Mouse (Mus musculus) ES-E14 (cell line): ENCODE measurements around the gene Myd88. TPM values are rescaled to one million over a fixed set of nuclear protein-coding genes. Genes with fewer than 3 reads are reported as not detected.
A peak's percentile ranks its signal among the peaks of the same experiment; 100 is the strongest.

ENCODE experiments used
- DNase-seq: peaks from one replicate; pipeline ENCODE4 v3.0.0-alpha.2; 2013; ENCODE audit warnings: low read depth, low spot score
- H3K27ac ChIP-seq: 2 replicates; pipeline ENCODE4 v1.5.1; 2012; ENCODE audit warnings: low read depth, mild to moderate bottlenecking, low read length, moderate library complexity, mixed read lengths; ENCODE audit not compliant: poor library complexity, insufficient read depth, severe bottlenecking
- H3K36me3 ChIP-seq: 2 replicates; pipeline ENCODE4 v1.6.1; 2012; ENCODE audit warnings: mild to moderate bottlenecking, low read length, moderate library complexity, mixed read lengths; ENCODE audit not compliant: control insufficient read depth, poor library complexity, insufficient read depth, severe bottlenecking
- H3K4me1 ChIP-seq, 2 experiments: fragments of 150-350 bp in 1 of 2; sonication (generic) in 1 of 2; 2 replicates each; pipeline ENCODE4 v1.6.1; 2012; ENCODE audit warnings: low read length in 2 of 2, mild to moderate bottlenecking in 1 of 2, mixed read lengths in 1 of 2; ENCODE audit not compliant: control insufficient read depth in 2 of 2, insufficient read depth in 2 of 2, poor library complexity in 1 of 2
- H3K4me3 ChIP-seq, 2 experiments: fragments of 150-350 bp in 1 of 2; sonication (generic) in 1 of 2; 2 replicates each; pipeline ENCODE4 v1.5.1; 2012; ENCODE audit warnings: low read length in 2 of 2, low read depth in 1 of 2, mild to moderate bottlenecking in 1 of 2, mixed read lengths in 1 of 2; ENCODE audit not compliant: insufficient read depth in 1 of 2, poor library complexity in 1 of 2, severe bottlenecking in 1 of 2
- H3K9ac ChIP-seq: 2 replicates; pipeline ENCODE4 v1.6.1; 2012; ENCODE audit warnings: low read depth, mild to moderate bottlenecking, low read length, mixed read lengths; ENCODE audit not compliant: poor library complexity, insufficient read depth, severe bottlenecking
- H3K9me3 ChIP-seq: fragments of 150-350 bp; sonication (generic); 2 replicates; pipeline ENCODE4 v1.6.1; 2012; ENCODE audit warnings: low read depth, mild to moderate bottlenecking, low read length; ENCODE audit not compliant: control insufficient read depth, insufficient read depth
- CHD2 ChIP-seq: IDR thresholded peaks from 2 replicates; pipeline ENCODE4 v1.6.1; 2014; ENCODE audit warnings: mild to moderate bottlenecking, low read depth, low read length, inconsistent platforms
- HCFC1 ChIP-seq: IDR thresholded peaks from 2 replicates; pipeline ENCODE4 v1.6.1; 2012; ENCODE audit warnings: low read length, inconsistent platforms, borderline replicate concordance; ENCODE audit not compliant: insufficient read depth
- MAFK ChIP-seq: IDR thresholded peaks from 2 replicates; pipeline ENCODE4 v1.6.1; 2014; ENCODE audit warnings: mild to moderate bottlenecking, low read depth, low read length, inconsistent platforms; ENCODE audit not compliant: insufficient read depth
- ZC3H11A ChIP-seq: IDR thresholded peaks from 2 replicates; pipeline ENCODE4 v1.6.1; 2012; ENCODE audit warnings: low read depth, mild to moderate bottlenecking, inconsistent platforms, low read length, borderline replicate concordance
- ZNF384 ChIP-seq: IDR thresholded peaks from 2 replicates; pipeline ENCODE4 v1.6.1; 2012; ENCODE audit warnings: low read depth, low read length, inconsistent platforms
- in situ Hi-C, 2 experiments: fragments of 600-800 bp; cut with MboI; formaldehyde crosslinking; loops; one replicate each; pipeline ENCODE4 v1.15.1; 2025; ENCODE audit warnings: low sequenced_read_pairs in 2 of 2, inconsistent platforms in 1 of 2; ENCODE audit not compliant: unreplicated experiment in 2 of 2
- total RNA-seq: library from RNA; depleted of rRNA; stranded (reverse); fragments of 300-350 nt; gene quantifications from 2 replicates; pipeline ENCODE4 v1.2.3, GENCODE M21; 2012

Gene Myd88
- total RNA-seq, 1 experiment, result 5.4 TPM

- H3K9me3 ChIP-seq, result no peaks in the 10 kb centered on the region
- DNase-seq, result no peak
- in situ Hi-C loops, result no loop called here
- H3K4me3 ChIP-seq, result peak overlapping the region; percentile 78 to 90
- H3K36me3 ChIP-seq, result no peaks in the 10 kb centered on the region
- H3K9ac ChIP-seq, result peak overlapping the region; percentile 89
- H3K27ac ChIP-seq, result peak overlapping the region; percentile 71
- H3K4me1 ChIP-seq, result peaks cover 4 to 7% of the 10 kb centered on the region in 2 experiments; a peak in 2 of 4 replicates
- TF ChIP-seq ZNF384 (no peak), MAFK (no peak), HCFC1 (no peak), ZC3H11A (no peak), CHD2 (no peak)
These were observed 20.8 kb downstream of the Myd88 start for GRCm38 (mm10) chr9:119320446-119320845.

GRCm38 (mm10) chr9:119318891-119319290 is 22.3 kb downstream of the Myd88 start:
- H3K4me3 ChIP-seq, result no peak overlapping the region
- in situ Hi-C loops, result no loop called here
- no peaks in the 10 kb centered on the region for H3K36me3 ChIP-seq
- H3K27ac ChIP-seq, result no peak overlapping the region
- no peak for DNase-seq
- TF ChIP-seq ZC3H11A, result no peak
- no peak for TF ChIP-seq ZNF384
- no peak for TF ChIP-seq CHD2
- TF ChIP-seq HCFC1, result no peak
- no peak for TF ChIP-seq MAFK
- peaks cover 3 to 7% of the 10 kb centered on the region in 2 experiments; a peak in 2 of 4 replicates for H3K4me1 ChIP-seq
- no peak overlapping the region for H3K9ac ChIP-seq
- no peaks in the 10 kb centered on the region for H3K9me3 ChIP-seq

GRCm38 (mm10) chr9:119313096-119313495 is 28.1 kb downstream of the Myd88 start:
- in situ Hi-C loops, result no loop called here
- DNase-seq, result no peak
- Histone ChIP-seq H3K36me3 (peaks cover 6% of the 10 kb centered on the region; the same call in 1 of the 2 replicates), H3K9ac (no peak overlapping the region), H3K9me3 (no peaks in the 10 kb centered on the region), H3K27ac (no peak overlapping the region), H3K4me1 (peaks cover 0 to 6% of the 10 kb centered on the region in 2 experiments; a peak in 3 of 4 replicates), H3K4me3 (no peak overlapping the region)
- TF ChIP-seq HCFC1 (no peak), ZC3H11A (no peak), MAFK (no peak), CHD2 (no peak), ZNF384 (no peak)

DNA sequence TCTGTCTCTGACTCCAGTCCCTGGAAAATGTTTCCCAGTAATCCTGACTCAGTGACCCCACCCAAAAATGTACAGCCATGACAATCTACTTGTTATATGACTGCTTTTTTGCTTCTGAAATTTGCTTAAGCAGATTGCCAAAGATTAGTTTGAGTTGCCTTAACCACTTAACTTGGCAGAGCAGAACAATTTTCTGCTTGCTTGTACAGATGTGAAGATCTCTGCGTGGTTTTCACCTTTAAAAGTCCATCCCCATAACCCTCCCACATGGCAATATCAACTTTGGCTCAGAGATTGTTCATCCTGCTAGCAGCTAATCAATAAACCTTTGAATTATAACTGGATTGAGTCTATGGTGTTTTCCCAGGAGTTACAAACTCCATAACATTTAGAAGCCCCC is 32.1 kb downstream of the Myd88 start:
- no peak overlapping the region for H3K27ac ChIP-seq
- TF ChIP-seq MAFK (no peak), ZC3H11A (no peak), CHD2 (no peak), HCFC1 (no peak), ZNF384 (no peak)
- H3K4me3 ChIP-seq, result no peak overlapping the region
- peaks cover 8% of the 10 kb centered on the region; the same call in 1 of the 2 replicates for H3K36me3 ChIP-seq
- H3K9me3 ChIP-seq, result no peaks in the 10 kb centered on the region
- in situ Hi-C loops, result no loop called here
- H3K4me1 ChIP-seq, result peaks cover 0 to 6% of the 10 kb centered on the region in 2 experiments; a peak in 2 of 4 replicates
- no peak for DNase-seq
- no peak overlapping the region for H3K9ac ChIP-seq
